Mouse (Mus musculus) brain, embryonic 14.5 days (tissue): ENCODE data around the gene Amz1.

ENCODE experiments used
- CTCF ChIP-seq: fragments of 200-500 bp; IDR thresholded peaks from 2 replicates; pipeline ENCODE4 v1.5.1; 2012; ENCODE audit warnings: inconsistent platforms, mild to moderate bottlenecking, moderate library complexity, borderline replicate concordance; ENCODE audit not compliant: insufficient read depth, insufficient read length; ENCODE audit errors: extremely low read depth
- POLR2A ChIP-seq: fragments of 200-500 bp; IDR thresholded peaks from 2 replicates; pipeline ENCODE4 v1.6.1; 2012; ENCODE audit warnings: mild to moderate bottlenecking, inconsistent platforms, borderline replicate concordance; ENCODE audit not compliant: poor library complexity, insufficient read depth, insufficient read length, severe bottlenecking; ENCODE audit errors: extremely low read depth

DNA sequence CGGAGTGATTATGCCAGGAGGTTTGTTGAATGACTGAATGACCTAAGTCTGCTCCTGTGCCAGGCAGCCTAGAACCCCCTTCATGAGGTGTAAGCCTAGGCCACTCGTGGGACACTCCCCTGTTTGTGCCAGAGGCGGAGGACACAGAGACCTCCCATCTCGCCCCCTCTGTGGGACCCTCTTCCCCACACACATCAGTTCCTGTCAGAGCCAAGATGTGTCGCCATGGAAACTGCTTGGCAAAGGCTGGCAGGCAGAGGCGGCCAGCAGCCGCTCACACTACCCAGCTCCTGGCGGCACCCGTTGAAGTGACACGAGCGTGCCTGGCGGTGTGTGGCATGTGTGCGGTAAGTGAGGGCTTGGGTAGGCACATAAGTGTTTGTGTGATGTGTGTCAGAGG is at the start of gene Amz1:
- TF ChIP-seq CTCF (0 out of 2 replicates have a peak, but pooled peaks have one; percentile 6), POLR2A (no peak)
